Mouse (Mus musculus): ENCODE results near the gene Gm48552. TPM values are rescaled to one million over a fixed set of nuclear protein-coding genes. Genes with fewer than 3 reads are reported as not detected.

Gm48552 gene
- polyA plus RNA-seq, 1 experiment from 2014 or later, result 0.78 TPM

Small RNA genes lying within 50 kb of the gene (microRNA-seq; reads per million reads assigned to microRNA genes)
- gene Mir1191b (0.90 reads per million), gene Mir6913 (not detected)

Other genes with a start within 250 kb of the Gm48552 start
- 56.2 and 58.7 TPM in 2 replicates for gene Pias4, start 221.1 kb upstream of the Gm48552 start, polyA plus RNA-seq (2016; fragmentation: Nextera tagmentation; extraction: Ambion mirVana)
- 596 and 599 TPM in 2 replicates for gene Eef2, start 212.4 kb upstream of the Gm48552 start, polyA plus RNA-seq (2016; fragmentation: Nextera tagmentation; extraction: Ambion mirVana)
- gene Dapk3, start 206.0 kb upstream of the Gm48552 start, polyA plus RNA-seq (2016; fragmentation: Nextera tagmentation; extraction: Ambion mirVana), result 41.6 and 44.9 TPM in 2 replicates
- not detected in 2 replicates for gene 4930442H23Rik, start 205.2 kb upstream of the Gm48552 start, polyA plus RNA-seq (2016; fragmentation: Nextera tagmentation; extraction: Ambion mirVana)
- not detected in 2 replicates for gene Nmrk2, start 187.0 kb upstream of the Gm48552 start, polyA plus RNA-seq (2016; fragmentation: Nextera tagmentation; extraction: Ambion mirVana)
- gene Atcay, start 158.2 kb upstream of the Gm48552 start, polyA plus RNA-seq (2016; fragmentation: Nextera tagmentation; extraction: Ambion mirVana), result 5.3 and 6.7 TPM in 2 replicates
- gene Zfr2, start 155.8 kb upstream of the Gm48552 start, polyA plus RNA-seq (2016; fragmentation: Nextera tagmentation; extraction: Ambion mirVana), result 2.4 and 2.7 TPM in 2 replicates
- 3.7 and 5.0 TPM in 2 replicates for gene Matk, start 136.1 kb upstream of the Gm48552 start, polyA plus RNA-seq (2016; fragmentation: Nextera tagmentation; extraction: Ambion mirVana)
- gene Mrpl54, start 122.1 kb upstream of the Gm48552 start, polyA plus RNA-seq (2016; fragmentation: Nextera tagmentation; extraction: Ambion mirVana), result 217 TPM in 2 replicates
- 51.9 and 52.1 TPM in 2 replicates for gene Apba3, start 122.0 kb upstream of the Gm48552 start, polyA plus RNA-seq (2016; fragmentation: Nextera tagmentation; extraction: Ambion mirVana)
- 8.8 and 10.1 TPM in 2 replicates for gene Tjp3, start 97.4 kb upstream of the Gm48552 start, polyA plus RNA-seq (2016; fragmentation: Nextera tagmentation; extraction: Ambion mirVana)
- gene Pip5k1c, start 96.0 kb upstream of the Gm48552 start, polyA plus RNA-seq (2016; fragmentation: Nextera tagmentation; extraction: Ambion mirVana), result 60.6 and 62.1 TPM in 2 replicates
- gene Cactin, start 67.9 kb upstream of the Gm48552 start, polyA plus RNA-seq (2016; fragmentation: Nextera tagmentation; extraction: Ambion mirVana), result 56.0 and 56.7 TPM in 2 replicates
- gene Tbxa2r, start 60.3 kb upstream of the Gm48552 start, polyA plus RNA-seq (2016; fragmentation: Nextera tagmentation; extraction: Ambion mirVana), result 2.4 and 3.0 TPM in 2 replicates
- gene Gipc3, start 45.7 kb upstream of the Gm48552 start, polyA plus RNA-seq (2016; fragmentation: Nextera tagmentation; extraction: Ambion mirVana), result not detected in 2 replicates
- gene Hmg20b, start 38.5 kb upstream of the Gm48552 start, polyA plus RNA-seq (2016; fragmentation: Nextera tagmentation; extraction: Ambion mirVana), result 101 and 108 TPM in 2 replicates
- gene Mfsd12, start 31.5 kb upstream of the Gm48552 start, polyA plus RNA-seq (2016; fragmentation: Nextera tagmentation; extraction: Ambion mirVana), result 6.7 and 7.5 TPM in 2 replicates
- gene 4930404N11Rik, start 23.2 kb upstream of the Gm48552 start, polyA plus RNA-seq (2016; fragmentation: Nextera tagmentation; extraction: Ambion mirVana), result 0.35 and 0.52 TPM in 2 replicates
- 135 and 139 TPM in 2 replicates for gene Fzr1, start 10.5 kb upstream of the Gm48552 start, polyA plus RNA-seq (2016; fragmentation: Nextera tagmentation; extraction: Ambion mirVana)
- gene Dohh, start 4.6 kb upstream of the Gm48552 start, polyA plus RNA-seq (2016; fragmentation: Nextera tagmentation; extraction: Ambion mirVana), result 96.8 and 97.9 TPM in 2 replicates
- 2.6 and 3.1 TPM in 2 replicates for gene Gm48551, start 4.5 kb upstream of the Gm48552 start, polyA plus RNA-seq (2016; fragmentation: Nextera tagmentation; extraction: Ambion mirVana)
- gene Smim24, start 4.0 kb downstream of the Gm48552 start, polyA plus RNA-seq (2016; fragmentation: Nextera tagmentation; extraction: Ambion mirVana), result 1.6 and 1.9 TPM in 2 replicates
- gene Nfic, start 66.6 kb downstream of the Gm48552 start, polyA plus RNA-seq (2016; fragmentation: Nextera tagmentation; extraction: Ambion mirVana), result 7.3 and 8.6 TPM in 2 replicates
- 3.1 and 5.6 TPM in 2 replicates for gene Celf5, start 93.7 kb downstream of the Gm48552 start, polyA plus RNA-seq (2016; fragmentation: Nextera tagmentation; extraction: Ambion mirVana)
- gene Ncln, start 107.4 kb downstream of the Gm48552 start, polyA plus RNA-seq (2016; fragmentation: Nextera tagmentation; extraction: Ambion mirVana), result 88.2 and 90.4 TPM in 2 replicates
- 0.32 and 0.33 TPM in 2 replicates for gene S1pr4, start 111.1 kb downstream of the Gm48552 start, polyA plus RNA-seq (2016; fragmentation: Nextera tagmentation; extraction: Ambion mirVana)
- gene Gna15, start 135.2 kb downstream of the Gm48552 start, polyA plus RNA-seq (2016; fragmentation: Nextera tagmentation; extraction: Ambion mirVana), result 0.84 and 1.1 TPM in 2 replicates
- 73.4 and 77.2 TPM in 2 replicates for gene Gna11, start 156.2 kb downstream of the Gm48552 start, polyA plus RNA-seq (2016; fragmentation: Nextera tagmentation; extraction: Ambion mirVana)
- 276 and 283 TPM in 2 replicates for gene Aes, start 170.5 kb downstream of the Gm48552 start, polyA plus RNA-seq (2016; fragmentation: Nextera tagmentation; extraction: Ambion mirVana)
- 4.1 and 4.3 TPM in 2 replicates for gene Tle2, start 185.6 kb downstream of the Gm48552 start, polyA plus RNA-seq (2016; fragmentation: Nextera tagmentation; extraction: Ambion mirVana)
- gene Tle6, start 212.1 kb downstream of the Gm48552 start, polyA plus RNA-seq (2016; fragmentation: Nextera tagmentation; extraction: Ambion mirVana), result 2.8 and 3.1 TPM in 2 replicates
- gene BC025920, start 217.3 kb downstream of the Gm48552 start, polyA plus RNA-seq (2016; fragmentation: Nextera tagmentation; extraction: Ambion mirVana), result 1.6 and 2.1 TPM in 2 replicates
- gene Sirt6, start 238.8 kb downstream of the Gm48552 start, polyA plus RNA-seq (2016; fragmentation: Nextera tagmentation; extraction: Ambion mirVana), result 52.5 and 55.1 TPM in 2 replicates
- 4.8 and 5.8 TPM in 2 replicates for gene Ankrd24, start 239.5 kb downstream of the Gm48552 start, polyA plus RNA-seq (2016; fragmentation: Nextera tagmentation; extraction: Ambion mirVana)

All from forebrain, embryonic 10.5 days (tissue).